ENCODE assay signal across 21 mouse cellular contexts in genomic region chr16:37622403-37622802, GRCm38 (mm10). TPM values are rescaled to one million over a fixed set of nuclear protein-coding genes. Genes with fewer than 3 reads are reported as not detected.
"Had no signal": no experiment of that assay in that cellular context is flagged by ENCODE, and none has a peak within 500 bp of the region (broad histone marks: within the 10 kb centered on the region; RNA-seq: fewer than 3 reads in every experiment).

No protein-coding gene starts in this region.

- H3K4me2 ChIP-seq: lung, embryonic 15.5 days; midbrain, embryonic 11.5 days; midbrain, embryonic 13.5 days; midbrain, embryonic 15.5 days; neural tube, embryonic 12.5 days; stomach, embryonic 15.5 days had no signal

- H3K36me3 ChIP-seq: lung, embryonic 15.5 days; midbrain, embryonic 13.5 days; midbrain, embryonic 15.5 days; neural tube, embryonic 12.5 days; stomach, embryonic 15.5 days had no signal

- DNase-seq: lung, adult 2 months; lung, postnatal 14 days; lung, postnatal 36 days; right cerebral cortex, postnatal 14 days; thymus, adult 2 months; thymus, postnatal 25 days; thymus, postnatal 4 days had no signal

- H3K27me3 ChIP-seq: lung, embryonic 15.5 days; midbrain, embryonic 13.5 days; midbrain, embryonic 15.5 days; neural tube, embryonic 12.5 days; stomach, embryonic 15.5 days had no signal

- H3K4me3 ChIP-seq: lung, embryonic 15.5 days; megakaryocyte, embryonic 14.5 days; midbrain, embryonic 13.5 days; midbrain, embryonic 15.5 days; neural tube, embryonic 12.5 days; stomach, embryonic 15.5 days had no signal

- H3K9ac ChIP-seq: lung, embryonic 15.5 days; midbrain, embryonic 13.5 days; midbrain, embryonic 15.5 days; neural tube, embryonic 12.5 days; stomach, embryonic 15.5 days had no signal

- H3K4me1 ChIP-seq: lung, embryonic 15.5 days; megakaryocyte, embryonic 14.5 days; stomach, embryonic 15.5 days had no signal

- ATAC-seq: lung, postnatal 0 days; midbrain, embryonic 13.5 days; midbrain, embryonic 15.5 days had no signal

- H3K27ac ChIP-seq: lung, embryonic 15.5 days; macrophage; midbrain, embryonic 13.5 days; neural tube, embryonic 12.5 days; stomach, embryonic 15.5 days; stomach, postnatal 0 days had no signal

- H3K9me3 ChIP-seq: lung, embryonic 15.5 days; megakaryocyte, embryonic 14.5 days; midbrain, embryonic 13.5 days; midbrain, embryonic 15.5 days; neural tube, embryonic 12.5 days; stomach, embryonic 15.5 days had no signal

RNA-seq across cellular contexts. Expression of gene Hgd, which starts 42.5 kb away (rescaled TPM):
- total RNA-seq: megakaryocyte progenitor cell, adult 5-6 weeks; monocyte, adult 5-6 weeks; neutrophil, adult 5-6 weeks had no signal
- polyA plus RNA-seq: macrophage; neural tube, embryonic 12.5 days; neural tube, embryonic 14.5 days had no signal
